Comparison of ENCODE assay signal across 7 mouse cellular contexts in the genomic region with DNA sequence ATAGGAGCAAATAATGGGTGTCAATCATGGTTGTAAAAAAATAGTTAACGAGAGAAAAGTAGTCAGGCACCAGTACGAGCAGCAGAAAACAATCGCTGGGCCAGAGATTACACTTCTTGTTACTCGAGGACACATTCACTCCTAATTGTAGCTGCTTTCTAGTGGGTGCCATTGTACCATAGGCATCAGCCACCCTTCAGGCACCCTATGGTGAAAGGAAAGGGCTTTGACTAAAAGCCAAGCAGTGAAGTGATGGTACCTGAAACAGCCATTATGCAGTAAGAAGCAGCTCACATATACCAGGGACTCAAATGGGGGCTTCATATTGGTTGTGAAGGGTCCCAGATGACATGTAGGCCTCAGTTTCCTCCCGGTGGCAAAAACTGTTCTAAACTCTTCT. TPM values are rescaled to one million over a fixed set of nuclear protein-coding genes. Genes with fewer than 3 reads are reported as not detected.
A peak's percentile ranks its signal among the peaks of the same experiment; 100 is the strongest.
DNase-seq lines count a peak whose midpoint lies in the region; ATAC-seq and TF ChIP-seq lines count a peak whose summit lies in the region.

No protein-coding gene starts in this region.

- no peak for ATAC-seq in limb, embryonic 12.5 days (ENCODE audit: insufficient number of reproducible peaks, insufficient read depth, low FRiP score, low TSS enrichment, low read depth)
- ATAC-seq in stomach, embryonic 15.5 days (ENCODE audit: insufficient read depth, low FRiP score, low read depth): no peak

- H3K9me3 ChIP-seq in forebrain, embryonic 10.5 days: peaks cover 75% of the 10 kb centered on the region
- peaks cover 37% of the 10 kb centered on the region for H3K9me3 ChIP-seq in limb, embryonic 12.5 days
- H3K9me3 ChIP-seq in stomach, embryonic 15.5 days: peaks cover 3% of the 10 kb centered on the region; the same call in 1 of the 2 replicates

- peak overlapping the region; percentile 97; the same call in 1 of the 2 replicates for H3K9ac ChIP-seq in limb, embryonic 12.5 days (replicated peaks)
- H3K9ac ChIP-seq in stomach, embryonic 15.5 days: peak overlapping the region; percentile 82; the same call in 1 of the 2 replicates

- TF ChIP-seq POLR2A in spleen, adult 2 months (IDR thresholded peaks at IDR 0.05; ENCODE audit: low read depth, low read length): no peak

- no peaks in the 10 kb centered on the region for H3K27me3 ChIP-seq in spleen, adult 2 months (ENCODE audit: control insufficient read depth, insufficient read depth, low read length)
- no peaks in the 10 kb centered on the region for H3K27me3 ChIP-seq in forebrain, embryonic 10.5 days (ENCODE audit: poor library complexity, severe bottlenecking)
- no peaks in the 10 kb centered on the region for H3K27me3 ChIP-seq in limb, embryonic 12.5 days
- H3K27me3 ChIP-seq in stomach, embryonic 15.5 days (replicated peaks): no peaks in the 10 kb centered on the region

- TF ChIP-seq CTCF in spleen, adult 2 months (IDR thresholded peaks at IDR 0.05; ENCODE audit: extremely low read depth, insufficient read depth, insufficient read length, insufficient replicate concordance): no peak

- H3K4me1 ChIP-seq in spleen, adult 2 months (ENCODE audit: control insufficient read depth, insufficient read depth, insufficient read length): peaks cover 9% of the 10 kb centered on the region
- peaks cover 21% of the 10 kb centered on the region for H3K4me1 ChIP-seq in forebrain, embryonic 10.5 days
- H3K4me1 ChIP-seq in limb, embryonic 12.5 days (replicated peaks): peaks cover 16% of the 10 kb centered on the region
- peaks cover 7% of the 10 kb centered on the region; the same call in 1 of the 2 replicates for H3K4me1 ChIP-seq in stomach, embryonic 15.5 days

- H3K27ac ChIP-seq in spleen, adult 2 months (ENCODE audit: insufficient read depth, low read length): no peak overlapping the region
- H3K27ac ChIP-seq in forebrain, embryonic 10.5 days: no peak overlapping the region
- no peak overlapping the region for H3K27ac ChIP-seq in limb, embryonic 12.5 days
- no peak overlapping the region for H3K27ac ChIP-seq in stomach, embryonic 15.5 days

- 86% methylated on average over 5 of the region's 5 CpGs for WGBS in spleen, adult 2 months
- WGBS in forebrain, embryonic 10.5 days: 85% methylated on average over 5 of the region's 5 CpGs
- 90% methylated on average over 5 of the region's 5 CpGs for WGBS in limb, embryonic 12.5 days
- 87% methylated on average over 5 of the region's 5 CpGs for WGBS in stomach, embryonic 15.5 days

- DNase-seq in spleen, adult 2 months (ENCODE audit: low read depth in 1 of 2, low spot score in 2 of 2): no peak
- DNase-seq in spleen, postnatal 4 days (ENCODE audit: low spot score in 2 of 2): no peak
- DNase-seq in forebrain, embryonic 10.5 days (ENCODE audit: extremely low spot score, low spot score): no peak
- no peak for DNase-seq in spleen, postnatal 14 days (ENCODE audit: low spot score in 2 of 2)
- DNase-seq in adipocyte (ENCODE audit: low spot score): no peak

- H3K4me2 ChIP-seq in limb, embryonic 12.5 days: peak overlapping the region; percentile 68
- peak overlapping the region; percentile 65 for H3K4me2 ChIP-seq in stomach, embryonic 15.5 days

- peak overlapping the region; percentile 97 for H3K4me3 ChIP-seq in spleen, adult 2 months (ENCODE audit: extremely low read depth, insufficient read depth, insufficient read length)
- peak overlapping the region; percentile 95 for H3K4me3 ChIP-seq in forebrain, embryonic 10.5 days
- peak overlapping the region; percentile 79 for H3K4me3 ChIP-seq in limb, embryonic 12.5 days (replicated peaks)
- H3K4me3 ChIP-seq in stomach, embryonic 15.5 days (replicated peaks): peak overlapping the region; percentile 84

- H3K36me3 ChIP-seq in spleen, adult 2 months (ENCODE audit: control insufficient read depth, insufficient read depth, low read length): peaks cover 18% of the 10 kb centered on the region
- peaks cover 84% of the 10 kb centered on the region for H3K36me3 ChIP-seq in forebrain, embryonic 10.5 days (replicated peaks)
- H3K36me3 ChIP-seq in limb, embryonic 12.5 days: peaks cover 60% of the 10 kb centered on the region
- peaks cover 35% of the 10 kb centered on the region for H3K36me3 ChIP-seq in stomach, embryonic 15.5 days

RNA-seq across cellular contexts. Expression of gene Morc2a, which starts 1.3 kb away (rescaled TPM):
- 7.0 and 7.5 TPM in 2 replicates for polyA plus RNA-seq in spleen, adult 2 months (2012; rRNA removed)
- polyA plus RNA-seq in forebrain, embryonic 10.5 days (2016; fragmentation: Nextera tagmentation; extraction: Ambion mirVana): 41.8 and 42.6 TPM in 2 replicates
- polyA plus RNA-seq in limb, embryonic 12.5 days (2016; fragmentation: Nextera tagmentation; extraction: Ambion mirVana): 50.5 and 54.0 TPM in 2 replicates
- polyA plus RNA-seq in stomach, embryonic 15.5 days (2015; fragmentation: Nextera tagmentation; extraction: Ambion mirVana): 23.4 and 25.8 TPM in 2 replicates
